Mouse (Mus musculus): ENCODE results near the gene Cpeb2.

DNA sequence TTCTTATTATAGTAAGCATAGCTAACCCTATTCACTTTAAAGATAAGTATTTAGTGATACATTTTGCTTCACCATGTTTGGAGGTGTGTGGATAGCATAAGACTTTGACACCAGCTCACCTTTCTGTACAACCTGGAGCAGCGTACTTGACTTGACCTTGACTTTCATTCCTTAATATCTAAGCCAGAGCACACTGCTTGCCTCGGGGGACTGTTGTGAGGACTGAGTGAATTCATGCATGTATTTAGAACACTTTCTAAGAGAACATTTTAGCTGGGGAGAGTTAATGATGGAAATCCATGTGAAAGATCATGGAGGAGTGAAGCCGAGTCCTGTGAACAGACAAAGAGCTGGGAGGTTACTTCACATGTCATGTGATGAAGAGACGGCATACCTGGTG lies 31.0 kb downstream of the Cpeb2 start:
- TF ChIP-seq POLR2AphosphoS2 (IDR thresholded peaks at IDR 0.05; ENCODE audit: insufficient read length, low read depth) (no peak), POLR2A (IDR thresholded peaks at IDR 0.05; ENCODE audit: insufficient read length, low read depth) (no peak), TCF3 (IDR thresholded peaks at IDR 0.05; ENCODE audit: insufficient read length, low read depth) (no peak), E2F4 (IDR thresholded peaks at IDR 0.05; ENCODE audit: insufficient read depth) (no peak), USF1 (IDR thresholded peaks at IDR 0.05; ENCODE audit: low read depth) (no peak), TCF12 (IDR thresholded peaks at IDR 0.05; ENCODE audit: insufficient read depth, poor library complexity, severe bottlenecking) (no peak), MYOG (IDR thresholded peaks at IDR 0.05; ENCODE audit: control insufficient read depth in 1 of 3, insufficient read depth in 1 of 3, insufficient read length in 2 of 3, low read depth in 2 of 3) (no peak), MYOD1 (IDR thresholded peaks at IDR 0.05; ENCODE audit: control insufficient read depth in 1 of 3, insufficient read length in 2 of 3, low read depth in 2 of 3) (no peak), REST (IDR thresholded peaks at IDR 0.05; ENCODE audit: insufficient read depth, insufficient read length) (no peak), CEBPB (IDR thresholded peaks at IDR 0.05; ENCODE audit: insufficient read depth, poor library complexity, severe bottlenecking) (no peak), MAX (IDR thresholded peaks at IDR 0.05; ENCODE audit: low read depth) (no peak)

All from myocyte (in vitro differentiated cells).